Mouse (Mus musculus): ENCODE data around the gene Klri1. TPM values are rescaled to one million over a fixed set of nuclear protein-coding genes. Genes with fewer than 3 reads are reported as not detected.
"Not testable (repeated sequence)": the region's sequence is repeated elsewhere in the genome, so short reads cannot be mapped to it uniquely, and the experiment has no call there.

The Klri1 gene
- total RNA-seq (2022), result not detected

DNA sequence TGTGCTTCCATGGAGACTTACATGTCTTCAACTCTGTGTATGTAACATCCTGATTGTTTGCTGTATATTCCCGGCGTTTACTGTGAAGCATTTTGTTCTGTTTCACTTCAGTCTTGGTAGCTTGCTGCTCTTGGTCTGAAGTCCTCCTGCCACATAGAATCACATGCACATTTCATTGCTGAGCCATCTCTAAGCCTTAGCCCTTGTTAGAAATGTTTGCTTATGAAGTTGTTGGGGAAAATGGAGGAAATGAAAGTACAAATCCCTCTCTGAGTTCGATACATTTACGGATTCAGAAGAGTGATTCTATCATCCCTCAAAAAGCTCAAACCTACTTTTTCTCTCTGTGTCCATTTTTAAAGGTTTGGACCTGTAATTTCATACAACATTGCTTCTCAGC, at the start of gene Klri1:
TSS of gene Klri1 (minus strand) at position 101 of the 400 bp plus-strand sequence.
- no peak for DNase-seq (ENCODE audit: low spot score in 2 of 2)

- DNase-seq (ENCODE audit: low spot score in 2 of 2), result no peak
Measured at GRCm38 (mm10) chr6:129747654-129748032, 30.7 kb upstream of the Klri1 start.

- DNase-seq (ENCODE audit: low spot score in 2 of 2), result no peak
Measured at GRCm38 (mm10) chr6:129747016-129747653, 30.2 kb upstream of the Klri1 start.

DNA sequence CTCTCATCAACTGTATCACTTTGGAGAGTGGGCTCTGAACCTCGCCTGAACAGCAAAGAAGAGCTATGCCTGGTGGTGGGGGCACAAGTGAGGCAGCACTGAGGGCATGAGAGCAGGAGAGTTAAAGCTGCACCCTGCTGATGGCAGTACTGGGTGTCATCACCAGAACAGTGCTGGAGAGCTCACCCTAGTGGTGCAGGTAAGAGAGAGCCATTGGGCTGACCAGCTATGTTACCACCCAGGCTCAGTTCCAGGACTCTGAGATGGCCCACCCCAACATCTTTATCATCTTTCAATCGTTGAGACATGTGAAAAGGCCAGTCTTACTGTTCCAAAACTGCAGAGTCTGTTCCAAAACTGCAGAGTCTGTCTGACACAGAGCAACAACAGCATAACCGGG, 29.2 kb upstream of the Klri1 start:
- DNase-seq (ENCODE audit: low spot score in 2 of 2), result no peak

- DNase-seq (ENCODE audit: low spot score in 2 of 2), result no peak
Measured at GRCm38 (mm10) chr6:129740069-129740721, 23.3 kb upstream of the Klri1 start, which contains the start of gene Klri2. Klri2 (minus strand) TSS chr6:129740484.

DNA sequence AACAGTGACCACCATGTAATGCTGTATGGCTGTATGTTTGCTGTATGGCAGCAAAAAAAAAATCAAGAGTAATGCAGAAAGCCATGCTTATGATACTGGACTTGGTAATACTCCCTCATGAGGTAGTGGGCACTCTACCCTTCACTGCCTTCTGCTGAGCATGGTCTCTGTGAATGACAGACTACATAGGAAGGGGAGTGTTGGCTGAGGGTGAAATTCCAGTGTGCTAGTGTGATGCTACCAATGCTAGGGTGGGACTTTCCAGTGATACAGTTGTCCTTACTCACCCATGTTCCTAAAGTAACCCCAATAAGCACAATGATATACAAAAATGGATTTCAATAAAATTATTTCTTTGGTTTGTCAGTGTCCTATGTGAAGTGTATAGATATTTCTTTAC, 19.5 kb upstream of the Klri1 start:
- no peak for DNase-seq (ENCODE audit: low spot score in 2 of 2)

DNA sequence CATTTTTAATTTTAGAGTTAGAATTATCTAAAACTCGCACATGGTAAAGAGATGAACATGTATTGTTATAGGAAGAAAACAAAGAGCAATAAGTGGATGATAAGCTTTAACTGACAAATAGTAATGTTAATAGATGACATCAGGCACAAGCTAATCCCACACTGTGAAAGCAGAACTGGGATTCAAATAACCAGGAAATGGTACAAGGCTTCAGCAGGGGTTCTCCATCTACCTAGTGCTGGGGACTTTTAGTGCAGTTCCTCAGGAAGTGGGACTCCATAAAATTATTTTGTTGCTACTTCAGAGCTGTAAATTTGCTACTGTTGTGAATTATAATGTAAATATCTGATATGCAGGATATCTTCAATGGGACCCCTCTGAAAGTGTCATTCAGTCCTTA, 10.3 kb upstream of the Klri1 start:
- no peak for DNase-seq (ENCODE audit: low spot score in 2 of 2)

GRCm38 (mm10) chr6:129721390-129721789, 4.5 kb upstream of the Klri1 start:
- DNase-seq (ENCODE audit: low spot score in 2 of 2), result no peak

DNA sequence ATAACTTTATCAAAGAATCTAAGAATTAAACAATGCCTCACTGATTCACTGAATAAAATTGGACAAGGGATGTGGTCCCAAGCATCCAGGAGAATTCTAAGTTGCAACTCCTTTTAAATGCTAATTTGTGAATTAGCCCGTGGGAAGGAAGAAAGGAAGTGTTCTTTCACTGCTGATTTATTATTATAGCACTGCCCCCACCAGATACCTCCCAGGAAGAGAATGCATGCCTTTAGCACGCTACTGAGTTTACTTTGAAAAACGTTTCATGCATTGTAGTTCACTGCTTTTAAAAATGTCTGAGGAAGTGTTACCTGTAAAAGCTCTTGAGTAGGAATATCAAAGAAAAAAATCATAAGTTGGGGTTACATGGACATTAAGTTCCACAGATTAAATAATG, 3.6 kb upstream of the Klri1 start:
- no peak for DNase-seq (ENCODE audit: low spot score in 2 of 2)

DNA sequence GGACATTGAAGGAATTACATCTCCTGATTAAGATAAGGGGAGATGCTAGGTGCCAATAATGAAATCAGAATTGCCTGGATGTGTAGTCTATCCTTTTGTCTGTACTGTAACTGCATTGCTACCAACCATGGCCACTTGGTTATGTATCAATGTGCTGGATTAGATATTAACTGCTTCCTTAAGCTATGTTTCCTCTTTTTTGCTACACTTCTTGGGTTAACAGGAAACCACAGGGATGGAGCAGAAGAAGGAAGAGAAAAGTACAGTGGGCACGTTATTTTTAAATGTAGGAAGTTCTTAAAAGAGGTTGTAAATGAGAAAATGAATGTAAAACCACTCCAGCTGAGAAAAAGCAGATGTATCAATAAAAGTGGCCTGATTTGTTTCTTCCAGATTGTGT, 3.4 kb downstream of the Klri1 start:
- no peak for DNase-seq (ENCODE audit: low spot score in 2 of 2)

- not testable (repeated sequence) for DNase-seq (ENCODE audit: low spot score in 2 of 2)
Measured at GRCm38 (mm10) chr6:129691436-129691835, 25.5 kb downstream of the Klri1 start.

GRCm38 (mm10) chr6:129680379-129680778, 36.6 kb downstream of the Klri1 start:
- no peak for DNase-seq (ENCODE audit: low spot score in 2 of 2)

GRCm38 (mm10) chr6:129678873-129679272, 38.1 kb downstream of the Klri1 start, which contains the start of gene Klrc1:
Klrc1 (minus strand) TSS chr6:129678973.
- no peak for DNase-seq (ENCODE audit: low spot score in 2 of 2)

GRCm38 (mm10) chr6:129661301-129661700, 55.6 kb downstream of the Klri1 start:
- not testable (repeated sequence) for DNase-seq (ENCODE audit: low spot score in 2 of 2)

DNA sequence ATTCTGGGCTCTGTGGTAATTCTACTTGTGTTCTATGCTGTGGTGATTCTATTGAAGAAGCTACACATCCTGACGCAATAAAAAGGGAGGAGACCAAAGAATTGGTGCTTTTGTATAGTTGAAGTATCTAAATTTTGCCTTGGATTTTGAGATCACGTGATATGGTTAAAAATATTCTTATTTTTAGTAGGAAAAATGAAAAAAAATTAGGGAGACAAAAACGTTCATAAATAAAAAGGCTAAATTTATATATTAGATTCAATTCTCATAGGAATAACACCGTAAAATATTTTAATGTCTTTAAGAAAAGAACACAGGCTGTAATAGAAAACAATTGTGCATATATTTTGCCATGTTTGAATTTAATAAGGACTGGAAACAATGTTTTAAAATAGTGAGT, 56.3 kb downstream of the Klri1 start, which contains the start of gene Klrc2:
TSS of gene Klrc2 (minus strand) at position 101 of the 400 bp plus-strand sequence.
- not testable (repeated sequence) for DNase-seq (ENCODE audit: low spot score in 2 of 2)

Small RNAs within 50 kb of the gene (microRNA-seq; reads per million reads assigned to microRNA genes)
- gene Mir680-1, result 0 reads per million in 2 experiments

Other genes with a start within 250 kb of the Klri1 start
- under 1 TPM in 1 of 4 experiments, not detected in 3; 0.14 TPM for gene Olr1, start 210.0 kb downstream of the Klri1 start, total RNA-seq (2022)
- gene Tmem52b, start 204.6 kb downstream of the Klri1 start, total RNA-seq (2022), result not detected
- 100 to 1,000 TPM; 760 to 878 (median 821) TPM for gene Gabarapl1, start 184.0 kb downstream of the Klri1 start, total RNA-seq (2022)
- gene Klre1, start 139.2 kb downstream of the Klri1 start, total RNA-seq (2022), result not detected
- not detected for gene Klrd1, start 125.3 kb downstream of the Klri1 start, total RNA-seq (2022)
- not detected for gene Klrk1, start 93.3 kb downstream of the Klri1 start, total RNA-seq (2022)
- not detected for gene Klrc3, start 73.8 kb downstream of the Klri1 start, total RNA-seq (2022)
- not detected for gene Klrc2, start 56.4 kb downstream of the Klri1 start, total RNA-seq (2022)
- not detected for gene Klrc1, start 38.2 kb downstream of the Klri1 start, total RNA-seq (2022)
- gene Klri2, start 23.4 kb upstream of the Klri1 start, total RNA-seq (2022), result not detected
- gene Gm156, start 67.1 kb upstream of the Klri1 start, total RNA-seq (2022), result not detected
- gene Gm17631, start 145.5 kb upstream of the Klri1 start, total RNA-seq (2022), result not detected
- not detected for gene Klra17, start 159.5 kb upstream of the Klri1 start, total RNA-seq (2022)
- gene Klra5, start 200.5 kb upstream of the Klri1 start, total RNA-seq (2022), result not detected

All from left cerebral cortex, adult 8-10 months (tissue).